Mouse (Mus musculus) forebrain, embryonic 14.5 days (tissue): ENCODE measurements around the gene Wasf1. TPM values are rescaled to one million over a fixed set of nuclear protein-coding genes. Genes with fewer than 3 reads are reported as not detected.

ENCODE experiments used
- ATAC-seq: fragments of 200-750 bp; cut with Nextera tagmentation; 2 replicates; pipeline ENCODE4 v1.8.0; 2017; ENCODE audit warnings: mild to moderate bottlenecking, moderate library complexity
- DNase-seq: peaks from one replicate; pipeline ENCODE4 v3.0.0-alpha.2; 2015; ENCODE audit warnings: low spot score
- H3K27ac ChIP-seq: fragments of 300-500 bp; sonication (generic); 2 replicates; pipeline ENCODE4 v1.5.1; 2014; ENCODE audit warnings: low read depth, mild to moderate bottlenecking, control low read depth, low read length, moderate library complexity
- H3K27me3 ChIP-seq: fragments of 300-500 bp; sonication (generic); replicated peaks from 2 replicates; pipeline ENCODE4 v1.6.1; 2014; ENCODE audit warnings: low read length, control low read depth, mixed read lengths; ENCODE audit not compliant: control insufficient read depth, insufficient read depth
- H3K36me3 ChIP-seq: fragments of 300-500 bp; sonication (generic); 2 replicates; pipeline ENCODE4 v1.6.1; 2014; ENCODE audit warnings: low read length, control low read depth; ENCODE audit not compliant: control insufficient read depth, insufficient read depth
- H3K4me1 ChIP-seq: fragments of 300-500 bp; sonication (generic); 2 replicates; pipeline ENCODE4 v1.6.1; 2014; ENCODE audit warnings: antibody characterized with exemption, low read length, control low read depth; ENCODE audit not compliant: control insufficient read depth, insufficient read depth
- H3K4me2 ChIP-seq: fragments of 300-500 bp; sonication (generic); 2 replicates; pipeline ENCODE4 v1.6.1; 2014; ENCODE audit warnings: mild to moderate bottlenecking, control low read depth, low read length
- H3K4me3 ChIP-seq: fragments of 300-500 bp; sonication (generic); 2 replicates; pipeline ENCODE4 v1.5.1; 2014; ENCODE audit warnings: low read depth, low read length, control low read depth
- H3K9ac ChIP-seq: fragments of 300-500 bp; sonication (generic); 2 replicates; pipeline ENCODE4 v1.6.1; 2014; ENCODE audit warnings: mild to moderate bottlenecking, low read length, control low read depth, moderate library complexity
- H3K9me3 ChIP-seq: fragments of 300-500 bp; sonication (generic); replicated peaks from 2 replicates; pipeline ENCODE4 v1.6.1; 2016; ENCODE audit warnings: low read length, control low read depth, mixed read lengths; ENCODE audit not compliant: control insufficient read depth
- WGBS: fragments of 180-500 bp; shearing (Covaris S2); extraction: QIAGEN DNeasy Blood & Tissue Kit; methylation state at CpG from one replicate; pipeline ENCODE4 v1.1.7; 2014; 5-methylcytosine and 5-hydroxymethylcytosine counted together
- polyA plus RNA-seq: library from polyadenylated mRNA; unstranded; fragments of >200 nt; fragmentation: Nextera tagmentation; extraction: Ambion mirVana; gene quantifications from 2 replicates; pipeline ENCODE4 v1.2.1, GENCODE M21; 2014

Wasf1 gene
- polyA plus RNA-seq = 51.5 and 72.9 TPM in 2 replicates

GRCm38 (mm10) chr10:40882831-40883643 lies at the start of gene Wasf1, which contains the start of gene Cdc40:
Gene Wasf1 (plus strand): TSS chr10:40883475.
Gene Cdc40 (minus strand): TSS chr10:40883311.
- no peaks in the 10 kb centered on the region for H3K27me3 ChIP-seq
- H3K36me3 ChIP-seq = no peaks in the 10 kb centered on the region
- peak; percentile 99 for DNase-seq
- H3K4me2 ChIP-seq = peak within 1 kb of the TSS; percentile 70
- H3K4me1 ChIP-seq = peaks cover 4% of the 10 kb centered on the region; the same call in 1 of the 2 replicates
- peak within 1 kb of the TSS; percentile 97 for H3K9ac ChIP-seq
- peak; percentile 96 for ATAC-seq
- under 1% methylated on average over 44 of the region's 44 CpGs for WGBS
- peak within 1 kb of the TSS; percentile 99 for H3K27ac ChIP-seq
- no peaks in the 10 kb centered on the region for H3K9me3 ChIP-seq
- H3K4me3 ChIP-seq = peak within 1 kb of the TSS; percentile 91

GRCm38 (mm10) chr10:40840086-40840485 lies 43.2 kb upstream of the Wasf1 start:
- DNase-seq = no peak
- H3K4me1 ChIP-seq = no peaks in the 10 kb centered on the region
- H3K4me3 ChIP-seq = no peak overlapping the region
- H3K36me3 ChIP-seq = peaks cover 61% of the 10 kb centered on the region
- no peaks in the 10 kb centered on the region for H3K27me3 ChIP-seq
- no peak overlapping the region for H3K9ac ChIP-seq
- no peak overlapping the region for H3K4me2 ChIP-seq
- H3K9me3 ChIP-seq = no peaks in the 10 kb centered on the region
- no peak for ATAC-seq
- 95% methylated on average over 5 of the region's 5 CpGs for WGBS
- no peak overlapping the region for H3K27ac ChIP-seq

GRCm38 (mm10) chr10:40843841-40844240 lies 39.4 kb upstream of the Wasf1 start:
- H3K9me3 ChIP-seq = no peaks in the 10 kb centered on the region
- H3K27me3 ChIP-seq = no peaks in the 10 kb centered on the region
- H3K4me2 ChIP-seq = no peak overlapping the region
- no peaks in the 10 kb centered on the region for H3K4me1 ChIP-seq
- H3K9ac ChIP-seq = no peak overlapping the region
- ATAC-seq = no peak
- H3K4me3 ChIP-seq = no peak overlapping the region
- no peak overlapping the region for H3K27ac ChIP-seq
- peaks cover 71% of the 10 kb centered on the region for H3K36me3 ChIP-seq
- no peak for DNase-seq
- 86% methylated on average over 5 of the region's 5 CpGs for WGBS

GRCm38 (mm10) chr10:40844546-40844945 lies 38.7 kb upstream of the Wasf1 start:
- ATAC-seq = peak; percentile 29; the same call in 1 of the 2 replicates
- H3K27ac ChIP-seq = no peak overlapping the region; the same call in 1 of the 2 replicates
- H3K27me3 ChIP-seq = no peaks in the 10 kb centered on the region
- H3K9me3 ChIP-seq = no peaks in the 10 kb centered on the region
- 63% methylated on average over 10 of the region's 10 CpGs for WGBS
- peaks cover 74% of the 10 kb centered on the region for H3K36me3 ChIP-seq
- no peak overlapping the region for H3K4me3 ChIP-seq
- no peak overlapping the region for H3K4me2 ChIP-seq
- H3K9ac ChIP-seq = no peak overlapping the region
- no peaks in the 10 kb centered on the region for H3K4me1 ChIP-seq
- DNase-seq = peak; percentile 8

- ATAC-seq (no peak), DNase-seq (no peak)
- H3K9ac ChIP-seq = no peak overlapping the region
- no peak overlapping the region for H3K4me3 ChIP-seq
- no peak overlapping the region for H3K4me2 ChIP-seq
- WGBS = 87% methylated on average over 6 of the region's 6 CpGs
- no peak overlapping the region for H3K27ac ChIP-seq
- no peaks in the 10 kb centered on the region for H3K4me1 ChIP-seq
- no peaks in the 10 kb centered on the region for H3K9me3 ChIP-seq
- H3K36me3 ChIP-seq = peaks cover 66% of the 10 kb centered on the region
- H3K27me3 ChIP-seq = no peaks in the 10 kb centered on the region
Observed at GRCm38 (mm10) chr10:40845626-40846025, 37.6 kb upstream of the Wasf1 start.

GRCm38 (mm10) chr10:40847176-40847874 lies 36.0 kb upstream of the Wasf1 start:
- DNase-seq = no peak
- no peaks in the 10 kb centered on the region for H3K9me3 ChIP-seq
- no peak; the same call in 1 of the 2 replicates for ATAC-seq
- H3K4me1 ChIP-seq = no peaks in the 10 kb centered on the region
- H3K9ac ChIP-seq = no peak overlapping the region
- no peak overlapping the region for H3K4me3 ChIP-seq
- H3K27ac ChIP-seq = no peak overlapping the region
- WGBS = 87% methylated on average over 10 of the region's 10 CpGs
- peaks cover 49% of the 10 kb centered on the region for H3K36me3 ChIP-seq
- no peaks in the 10 kb centered on the region for H3K27me3 ChIP-seq
- H3K4me2 ChIP-seq = no peak overlapping the region

GRCm38 (mm10) chr10:40850644-40851043 lies 32.6 kb upstream of the Wasf1 start:
- Histone ChIP-seq H3K4me3 (no peak overlapping the region), H3K36me3 (peaks cover 25% of the 10 kb centered on the region), H3K27ac (no peak overlapping the region), H3K9ac (no peak overlapping the region), H3K4me1 (no peaks in the 10 kb centered on the region), H3K27me3 (no peaks in the 10 kb centered on the region), H3K9me3 (no peaks in the 10 kb centered on the region), H3K4me2 (no peak overlapping the region)
- no peak for DNase-seq
- ATAC-seq = no peak
- 90% methylated on average over 2 of the region's 2 CpGs for WGBS

- ATAC-seq = no peak
- Histone ChIP-seq H3K4me1 (no peaks in the 10 kb centered on the region), H3K4me2 (no peak overlapping the region), H3K27me3 (no peaks in the 10 kb centered on the region), H3K9ac (no peak overlapping the region), H3K4me3 (no peak overlapping the region), H3K9me3 (no peaks in the 10 kb centered on the region), H3K36me3 (peaks cover 23% of the 10 kb centered on the region), H3K27ac (no peak overlapping the region)
- no peak for DNase-seq
Observed at GRCm38 (mm10) chr10:40851138-40851537, 32.1 kb upstream of the Wasf1 start.

- no peak overlapping the region for H3K9ac ChIP-seq
- H3K4me3 ChIP-seq = no peak overlapping the region
- H3K4me1 ChIP-seq = no peaks in the 10 kb centered on the region
- H3K9me3 ChIP-seq = no peaks in the 10 kb centered on the region
- no peak overlapping the region for H3K27ac ChIP-seq
- DNase-seq = no peak
- H3K36me3 ChIP-seq = no peaks in the 10 kb centered on the region
- H3K4me2 ChIP-seq = no peak overlapping the region
- 75% methylated on average over 2 of the region's 2 CpGs for WGBS
- ATAC-seq = no peak
- H3K27me3 ChIP-seq = no peaks in the 10 kb centered on the region
Observed at GRCm38 (mm10) chr10:40855616-40856015, 27.7 kb upstream of the Wasf1 start.
